Mouse (Mus musculus) olfactory bulb, adult 2 months (tissue): ENCODE measurements around the gene Fgfr2.

Experiments used
- CTCF ChIP-seq: fragments of 200-500 bp; IDR thresholded peaks from 2 replicates; pipeline ENCODE4 v1.5.1; 2012; ENCODE audit warnings: low read depth, mild to moderate bottlenecking, low read length, moderate library complexity; ENCODE audit not compliant: insufficient read depth
- POLR2A ChIP-seq: fragments of 200-500 bp; IDR thresholded peaks from 2 replicates; pipeline ENCODE4 v1.6.1; 2012; ENCODE audit warnings: mild to moderate bottlenecking, low read depth, low read length, moderate library complexity; ENCODE audit not compliant: insufficient read depth

- TF ChIP-seq POLR2A: no peak
- TF ChIP-seq CTCF: no peak
Measured at GRCm38 (mm10) chr7:132734222-132734621, 388.9 kb downstream of the Fgfr2 start.
